Mouse (Mus musculus): ENCODE results near the gene Ear10. TPM values are rescaled to one million over a fixed set of nuclear protein-coding genes. Genes with fewer than 3 reads are reported as not detected.

The Ear10 gene
- not detected for polyA plus RNA-seq (2015; fragmentation: Illumina TruSeq; extraction: RNeasy Lipid Tissue Mini Kit (QIAGEN cat#74804); ENCODE audit: insufficient read depth, low read depth, low replicate concordance)

DNA sequence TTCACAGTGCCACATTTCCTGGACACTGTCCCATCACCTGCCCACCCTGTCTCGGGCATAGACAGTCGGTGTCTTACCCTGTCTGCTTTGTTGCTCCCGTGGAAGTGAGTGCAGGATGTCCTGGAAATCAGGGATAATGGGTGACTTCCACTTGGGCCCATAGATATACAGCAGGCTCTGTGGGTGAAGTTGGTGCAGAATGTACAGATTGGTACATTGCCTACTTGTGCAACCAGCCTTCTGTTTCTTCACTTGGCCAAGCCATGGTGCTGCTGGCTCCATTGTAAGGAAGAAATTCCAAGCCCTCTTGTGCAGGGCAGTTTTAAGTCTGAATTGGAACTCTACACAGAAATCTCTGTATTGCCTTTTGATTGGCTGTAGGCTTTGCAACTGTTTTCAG is at the start of gene Ear10:
Ear10 (minus strand) TSS at position 101 of the 400 bp plus-strand sequence.

DNA sequence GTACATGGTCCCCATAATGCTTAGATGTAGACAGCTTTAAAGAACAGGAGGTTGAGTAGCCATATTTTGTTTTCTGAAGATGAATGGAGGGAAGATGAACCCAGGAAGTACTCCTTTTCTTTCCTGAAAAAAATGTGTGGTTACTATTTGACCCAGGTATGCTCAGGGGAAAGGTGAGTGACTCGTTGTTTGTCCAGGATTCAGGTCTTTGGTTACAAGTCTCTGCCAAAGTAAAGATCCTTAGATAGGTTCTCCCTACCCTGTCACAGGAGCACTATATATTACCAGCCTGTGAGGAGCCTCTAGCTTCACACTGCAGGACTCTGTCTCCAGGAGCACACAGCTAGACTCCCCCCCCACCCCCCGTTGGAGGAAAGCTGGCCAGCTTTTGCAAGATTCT is 33.4 kb upstream of the Ear10 start, which contains the start of gene Ang5:
Ang5 (plus strand) TSS at position 301 of the 400 bp plus-strand sequence.

DNA sequence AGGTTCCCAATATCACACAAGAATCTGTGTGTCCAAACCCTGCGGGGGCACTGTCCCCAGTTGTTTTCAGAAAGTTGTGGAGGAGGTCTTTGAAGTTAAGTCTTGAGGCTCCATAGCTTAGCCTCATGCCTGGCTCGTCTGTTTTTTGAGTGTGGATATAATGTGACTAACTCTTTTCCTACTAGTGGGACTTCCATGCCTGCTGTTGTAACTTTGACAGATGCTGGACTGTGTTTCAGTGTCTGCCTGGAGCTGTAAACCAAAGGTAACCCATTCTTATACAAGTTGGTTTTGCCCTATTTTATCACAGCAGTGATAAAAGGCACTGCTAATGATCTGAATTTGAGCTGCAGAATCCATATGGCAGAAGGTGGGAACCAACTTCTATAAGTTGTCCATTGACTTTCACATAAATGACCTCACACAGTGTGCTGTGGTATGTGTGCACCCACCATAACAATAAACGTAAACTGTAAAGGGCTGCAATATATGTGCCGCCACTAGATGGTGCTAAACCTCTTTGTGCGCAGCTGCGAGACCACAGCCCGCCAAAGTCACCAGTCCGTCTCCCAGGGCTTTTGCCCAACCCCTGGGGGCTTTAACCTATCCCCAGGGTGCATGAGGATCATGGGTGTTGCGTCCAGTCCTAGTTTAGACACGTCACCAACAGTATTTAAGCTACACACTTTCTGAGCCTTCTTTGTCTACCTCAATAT is 1.5 kb upstream of the Ear10 start, which contains the start of gene Gm8113:
Gm8113 (plus strand) TSS at position 703 of the 716 bp plus-strand sequence.

DNA sequence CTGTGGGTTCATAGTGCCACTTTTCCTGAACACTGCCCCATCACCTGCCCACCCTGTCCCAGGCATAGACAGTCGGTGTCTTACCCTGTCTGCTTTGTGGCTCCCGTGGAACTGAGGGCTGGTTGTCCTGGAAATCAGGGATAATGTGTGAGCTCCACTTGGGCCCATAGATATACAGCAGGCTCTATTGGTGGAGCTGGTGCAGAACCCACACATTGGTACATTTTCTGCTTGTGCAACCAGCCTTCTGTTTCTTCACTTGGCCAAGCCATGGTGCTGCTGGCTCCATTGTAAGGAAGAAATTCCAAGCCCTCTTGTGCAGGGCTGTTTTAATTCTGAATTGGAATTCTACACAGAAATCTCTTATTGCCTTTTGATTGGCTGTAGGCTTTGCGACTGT is 47.9 kb downstream of the Ear10 start, which contains the start of gene Ear1:
Ear1 (minus strand) TSS at position 101 of the 400 bp plus-strand sequence.

Other genes with a start within 250 kb of the Ear10 start
- gene Gm8165, start 246.4 kb downstream of the Ear10 start, polyA plus RNA-seq (2015; fragmentation: Illumina TruSeq; extraction: RNeasy Lipid Tissue Mini Kit (QIAGEN cat#74804); ENCODE audit: insufficient read depth, low read depth, low replicate concordance), result not detected
- not detected for gene Gm7324, start 225.7 kb downstream of the Ear10 start, polyA plus RNA-seq (2015; fragmentation: Illumina TruSeq; extraction: RNeasy Lipid Tissue Mini Kit (QIAGEN cat#74804); ENCODE audit: insufficient read depth, low read depth, low replicate concordance)
- gene Gm16506, start 196.1 kb downstream of the Ear10 start, polyA plus RNA-seq (2015; fragmentation: Illumina TruSeq; extraction: RNeasy Lipid Tissue Mini Kit (QIAGEN cat#74804); ENCODE audit: insufficient read depth, low read depth, low replicate concordance), result not detected
- gene Gm6526, start 175.7 kb downstream of the Ear10 start, polyA plus RNA-seq (2015; fragmentation: Illumina TruSeq; extraction: RNeasy Lipid Tissue Mini Kit (QIAGEN cat#74804); ENCODE audit: insufficient read depth, low read depth, low replicate concordance), result not detected
- not detected for gene Gm8180, start 138.8 kb downstream of the Ear10 start, polyA plus RNA-seq (2015; fragmentation: Illumina TruSeq; extraction: RNeasy Lipid Tissue Mini Kit (QIAGEN cat#74804); ENCODE audit: insufficient read depth, low read depth, low replicate concordance)
- not detected for gene Ear1, start 48.0 kb downstream of the Ear10 start, polyA plus RNA-seq (2015; fragmentation: Illumina TruSeq; extraction: RNeasy Lipid Tissue Mini Kit (QIAGEN cat#74804); ENCODE audit: insufficient read depth, low read depth, low replicate concordance)
- gene Gm8113, start 1.8 kb upstream of the Ear10 start, polyA plus RNA-seq (2015; fragmentation: Illumina TruSeq; extraction: RNeasy Lipid Tissue Mini Kit (QIAGEN cat#74804); ENCODE audit: insufficient read depth, low read depth, low replicate concordance), result 1.2 TPM
- gene Ang5, start 33.5 kb upstream of the Ear10 start, polyA plus RNA-seq (2015; fragmentation: Illumina TruSeq; extraction: RNeasy Lipid Tissue Mini Kit (QIAGEN cat#74804); ENCODE audit: insufficient read depth, low read depth, low replicate concordance), result not detected
- gene Ang6, start 78.7 kb upstream of the Ear10 start, polyA plus RNA-seq (2015; fragmentation: Illumina TruSeq; extraction: RNeasy Lipid Tissue Mini Kit (QIAGEN cat#74804); ENCODE audit: insufficient read depth, low read depth, low replicate concordance), result not detected
- gene Ear2, start 179.1 kb upstream of the Ear10 start, polyA plus RNA-seq (2015; fragmentation: Illumina TruSeq; extraction: RNeasy Lipid Tissue Mini Kit (QIAGEN cat#74804); ENCODE audit: insufficient read depth, low read depth, low replicate concordance), result 4.0 TPM
- gene Gm3327, start 200.3 kb upstream of the Ear10 start, polyA plus RNA-seq (2015; fragmentation: Illumina TruSeq; extraction: RNeasy Lipid Tissue Mini Kit (QIAGEN cat#74804); ENCODE audit: insufficient read depth, low read depth, low replicate concordance), result not detected

Data from pancreas, adult 10 weeks (tissue).